8 mouse cellular contexts compared by ENCODE assay signal in the genomic region with DNA sequence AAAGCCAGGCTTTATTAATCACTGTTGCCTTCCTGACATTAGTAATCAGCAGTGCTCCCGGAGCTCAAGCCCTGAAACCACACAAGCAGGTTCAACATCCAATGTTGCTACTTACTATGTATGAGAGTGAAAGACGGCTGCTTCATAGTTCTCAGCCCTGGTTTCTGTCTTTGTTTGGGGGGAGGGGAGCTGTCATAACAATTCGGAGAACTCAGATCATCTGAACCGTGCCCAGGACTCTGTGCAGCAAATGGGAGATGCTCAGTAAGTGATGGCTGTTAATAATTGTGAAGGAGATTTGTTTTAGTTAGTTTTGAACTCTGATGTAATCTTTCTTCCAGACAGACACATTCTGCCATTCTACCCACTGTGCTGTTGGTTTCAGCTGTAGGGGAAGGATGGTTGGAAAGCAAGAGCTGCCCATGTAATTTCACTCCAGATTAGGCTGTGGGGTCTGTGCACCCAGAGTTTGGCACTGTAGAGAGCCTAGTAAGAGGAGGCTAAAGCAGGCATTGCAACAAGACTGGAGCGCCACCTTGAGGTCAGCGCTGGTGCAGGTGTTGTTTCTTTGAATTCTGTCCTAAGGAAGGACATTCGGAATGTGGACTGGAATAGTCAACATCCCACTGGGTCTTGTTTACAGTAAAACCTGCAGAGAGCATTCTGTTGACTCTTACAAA. TPM values are rescaled to one million over a fixed set of nuclear protein-coding genes. Genes with fewer than 3 reads are reported as not detected.
DNase-seq lines count a peak whose midpoint lies in the region; ATAC-seq lines count a peak whose summit lies in the region.

No protein-coding gene starts in this region.

- ATAC-seq in cerebellum, adult (ENCODE audit: insufficient number of reproducible peaks, low FRiP score, low TSS enrichment): peak; percentile 15; the same call in 1 of the 2 replicates
- ATAC-seq in erythroid progenitor cell, adult 5-6 weeks (replicated peaks; ENCODE audit: low FRiP score, poor library complexity, severe bottlenecking): no peak

- peak; percentile 64 for DNase-seq in R1 (ENCODE audit: low read depth, low spot score)
- DNase-seq in frontal cortex, adult 2 months (ENCODE audit: extremely low spot score in 1 of 2, low spot score in 1 of 2): peak; percentile 28 to 88
- peak; percentile 61 for DNase-seq in hindlimb bud, embryonic 11.5 days (ENCODE audit: extremely low spot score, low read depth, low spot score)
- peak; percentile 40 for DNase-seq in left cerebral cortex, adult 11 months (ENCODE audit: low spot score)
- DNase-seq in mesoderm, embryonic 11.5 days (ENCODE audit: low read depth, low spot score): peak; percentile 85
- peak; percentile 28 to 71 for DNase-seq in spleen, adult 18-20 months

RNA-seq across cellular contexts. Expression of a gene that starts 5.7 kb away (rescaled TPM):
- polyA plus RNA-seq in frontal cortex, adult 2 months (2012; rRNA removed): 12.3 and 16.0 TPM in 2 replicates
- 10.5 and 21.0 TPM in 2 replicates for total RNA-seq in erythroid progenitor cell, adult 5-6 weeks (2015; ENCODE audit: low replicate concordance)
- 17.8 and 22.6 TPM in 2 replicates for total RNA-seq in erythroid progenitor cell, adult 5-6 weeks (2017; ENCODE audit: low replicate concordance)

RNA-seq across cellular contexts. Expression of a gene that starts 28.1 kb away (rescaled TPM):
- 21.4 and 24.9 TPM in 2 replicates for polyA plus RNA-seq in frontal cortex, adult 2 months (2012; rRNA removed)
- 17.6 and 20.9 TPM in 2 replicates for total RNA-seq in erythroid progenitor cell, adult 5-6 weeks (2015; ENCODE audit: low replicate concordance)
- total RNA-seq in erythroid progenitor cell, adult 5-6 weeks (2017; ENCODE audit: low replicate concordance): 17.8 and 21.9 TPM in 2 replicates
